Mouse (Mus musculus) lung, embryonic 16.5 days (tissue): Measurements from ENCODE around the gene Pik3cd. TPM values are rescaled to one million over a fixed set of nuclear protein-coding genes. Genes with fewer than 3 reads are reported as not detected.

Source experiments
- ATAC-seq: fragments of 200-750 bp; cut with Nextera tagmentation; 2 replicates; pipeline ENCODE4 v1.8.0; 2017; ENCODE audit warnings: low read depth, mild to moderate bottlenecking, moderate library complexity
- H3K27ac ChIP-seq: fragments of 300-500 bp; sonication (generic); 2 replicates; pipeline ENCODE4 v1.5.1; 2014; ENCODE audit warnings: mild to moderate bottlenecking, control low read depth, low read length
- H3K27me3 ChIP-seq: fragments of 300-500 bp; sonication (generic); 2 replicates; pipeline ENCODE4 v1.6.1; 2014; ENCODE audit warnings: low read depth, low read length, mixed read lengths; ENCODE audit not compliant: control insufficient read depth, insufficient read depth
- H3K36me3 ChIP-seq: fragments of 300-500 bp; sonication (generic); 2 replicates; pipeline ENCODE4 v1.6.1; 2014; ENCODE audit warnings: low read length; ENCODE audit not compliant: control insufficient read depth, insufficient read depth
- H3K4me1 ChIP-seq: fragments of 300-500 bp; sonication (generic); replicated peaks from 2 replicates; pipeline ENCODE4 v1.6.1; 2014; ENCODE audit warnings: low read length, mixed read lengths; ENCODE audit not compliant: control insufficient read depth, insufficient read depth
- H3K4me2 ChIP-seq: fragments of 300-500 bp; sonication (generic); 2 replicates; pipeline ENCODE4 v1.6.1; 2014; ENCODE audit warnings: low read depth, low read length, control low read depth
- H3K4me3 ChIP-seq: fragments of 300-500 bp; sonication (generic); 2 replicates; pipeline ENCODE4 v1.5.1; 2014; ENCODE audit warnings: mild to moderate bottlenecking, low read length, control low read depth
- H3K9ac ChIP-seq: fragments of 300-500 bp; sonication (generic); 2 replicates; pipeline ENCODE4 v1.6.1; 2014; ENCODE audit warnings: low read length, control low read depth
- H3K9me3 ChIP-seq: fragments of 300-500 bp; sonication (generic); 2 replicates; pipeline ENCODE4 v1.6.1; 2016; ENCODE audit warnings: low read length; ENCODE audit not compliant: control insufficient read depth
- WGBS: fragments of 180-500 bp; shearing (Covaris S2); extraction: QIAGEN DNeasy Blood & Tissue Kit; methylation state at CpG from one replicate; pipeline ENCODE4 v1.1.7; 2014; 5-methylcytosine and 5-hydroxymethylcytosine counted together
- polyA plus RNA-seq: library from polyadenylated mRNA; unstranded; fragments of >200 nt; fragmentation: Nextera tagmentation; extraction: Ambion mirVana; gene quantifications from 2 replicates; pipeline ENCODE4 v1.2.1, GENCODE M21; 2015

The Pik3cd gene
- polyA plus RNA-seq, 1 experiment from 2014 or later, result 5.7 TPM

DNA sequence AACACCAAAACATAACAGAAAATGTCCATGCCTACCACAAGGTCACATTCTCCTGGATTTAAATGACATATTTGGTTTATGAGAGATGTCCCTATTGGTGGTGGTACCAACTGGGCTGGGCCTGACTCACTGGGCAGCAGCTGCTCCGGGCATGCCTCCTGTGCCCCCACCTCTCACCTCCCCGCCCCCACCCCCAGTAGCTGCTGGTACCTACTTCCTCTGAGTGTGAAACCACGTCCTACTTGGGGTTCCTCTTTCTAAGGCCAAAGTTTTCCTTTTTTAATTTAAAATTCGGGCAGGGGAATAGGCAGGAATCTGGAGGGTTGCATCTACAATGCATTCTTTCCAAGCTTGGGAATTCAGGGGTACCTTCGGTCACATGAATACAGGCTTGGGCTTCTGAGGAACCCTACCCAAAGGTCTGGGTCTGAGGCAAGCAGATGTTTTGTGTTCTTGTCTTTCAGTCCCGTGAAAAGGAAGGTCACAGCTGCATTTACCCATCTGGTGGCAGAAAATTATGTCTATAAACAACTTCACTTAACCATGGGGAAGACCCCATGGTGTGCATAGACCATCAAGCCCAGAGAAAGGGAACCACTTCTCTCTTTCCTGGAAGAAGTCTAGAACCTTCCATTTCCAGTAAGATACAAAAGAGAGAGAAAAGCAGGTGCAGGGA, 37.2 kb downstream of the Pik3cd start:
- H3K27me3 ChIP-seq, result no peaks in the 10 kb centered on the region
- no peaks in the 10 kb centered on the region for H3K36me3 ChIP-seq
- no peak overlapping the region for H3K4me2 ChIP-seq
- 67% methylated on average over 6 of the region's 6 CpGs for WGBS
- no peak overlapping the region for H3K4me3 ChIP-seq
- H3K9me3 ChIP-seq, result no peaks in the 10 kb centered on the region
- no peak for ATAC-seq
- H3K4me1 ChIP-seq, result no peaks in the 10 kb centered on the region
- no peak overlapping the region for H3K27ac ChIP-seq
- H3K9ac ChIP-seq, result no peak overlapping the region

DNA sequence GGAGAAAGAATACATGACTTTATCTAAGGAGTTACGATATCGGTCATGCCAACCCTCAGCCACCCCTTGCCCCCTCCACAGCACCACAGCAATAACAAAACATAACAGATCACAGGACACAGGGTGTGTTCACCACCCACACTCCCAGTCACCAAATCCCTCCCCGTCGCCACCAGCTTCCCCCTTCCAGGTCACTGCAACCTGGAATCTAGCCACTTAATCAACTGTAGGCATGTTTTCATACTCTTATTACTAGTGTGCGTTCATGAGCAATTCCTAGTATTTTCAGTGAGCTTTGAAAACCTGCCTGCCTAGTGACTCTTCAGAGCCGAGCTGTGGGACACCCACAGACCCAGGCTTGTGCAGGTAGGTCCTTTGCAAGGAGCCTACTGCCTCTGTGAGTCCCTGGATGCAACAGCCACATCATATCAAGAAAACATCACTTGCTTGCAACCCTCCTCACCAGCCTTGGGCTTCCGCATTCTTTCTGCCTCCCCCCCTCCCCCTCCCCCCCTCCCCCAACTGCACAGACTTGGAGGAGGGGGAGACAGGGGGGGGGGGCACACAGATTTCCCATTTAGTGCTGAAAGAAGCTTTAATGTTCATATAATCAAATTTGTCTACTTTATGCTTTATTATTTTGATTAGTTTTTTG, 38.4 kb downstream of the Pik3cd start:
- H3K9me3 ChIP-seq, result no peaks in the 10 kb centered on the region
- no peak for ATAC-seq
- no peak overlapping the region for H3K4me3 ChIP-seq

DNA sequence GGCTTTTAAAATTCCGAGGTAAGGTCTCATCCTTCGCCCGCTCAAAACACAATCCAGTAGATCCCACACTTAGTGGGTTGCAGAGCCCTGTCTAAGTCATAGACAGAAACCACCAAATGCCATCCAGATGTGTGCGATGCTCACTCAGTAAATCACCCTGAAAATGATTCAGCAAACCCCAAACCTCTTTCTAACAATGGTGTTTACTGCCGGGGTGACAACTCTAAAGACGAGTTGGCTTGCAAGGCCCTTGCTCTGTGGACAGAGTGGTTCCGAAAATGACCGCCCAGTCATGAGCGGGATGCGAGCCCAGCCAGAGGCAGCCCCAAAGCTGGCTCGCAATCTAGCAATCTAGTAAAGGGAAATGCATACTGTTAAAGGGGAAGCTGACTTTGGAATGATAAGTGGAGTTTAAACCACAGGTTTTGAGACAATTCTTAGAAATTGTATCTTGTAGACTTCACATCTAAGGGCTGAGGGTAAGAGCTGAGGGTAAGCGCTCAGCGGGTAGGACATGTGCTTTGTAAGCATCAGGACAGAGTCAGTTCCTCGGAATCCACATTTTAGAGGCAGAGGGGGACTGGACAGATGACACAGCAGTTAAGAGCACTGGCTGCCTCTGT, 40.3 kb downstream of the Pik3cd start:
- Histone ChIP-seq H3K27me3 (no peaks in the 10 kb centered on the region), H3K27ac (no peak overlapping the region), H3K4me3 (no peak overlapping the region), H3K9me3 (no peaks in the 10 kb centered on the region), H3K4me2 (no peak overlapping the region), H3K9ac (no peak overlapping the region), H3K4me1 (0 out of 2 replicates have a peak, but pooled peaks cover 2% of the 10 kb centered on the region), H3K36me3 (no peaks in the 10 kb centered on the region)
- WGBS, result 83% methylated on average over 14 of the region's 14 CpGs
- ATAC-seq, result no peak

More for the DNA sequence above, 38.4 kb downstream of the Pik3cd start:
- WGBS, result 53% methylated on average over 7 of the region's 7 CpGs
- Histone ChIP-seq H3K9ac (no peak overlapping the region), H3K4me2 (no peak overlapping the region), H3K4me1 (0 out of 2 replicates have a peak, but pooled peaks cover 2% of the 10 kb centered on the region), H3K36me3 (no peaks in the 10 kb centered on the region), H3K27ac (no peak overlapping the region), H3K27me3 (no peaks in the 10 kb centered on the region)

DNA sequence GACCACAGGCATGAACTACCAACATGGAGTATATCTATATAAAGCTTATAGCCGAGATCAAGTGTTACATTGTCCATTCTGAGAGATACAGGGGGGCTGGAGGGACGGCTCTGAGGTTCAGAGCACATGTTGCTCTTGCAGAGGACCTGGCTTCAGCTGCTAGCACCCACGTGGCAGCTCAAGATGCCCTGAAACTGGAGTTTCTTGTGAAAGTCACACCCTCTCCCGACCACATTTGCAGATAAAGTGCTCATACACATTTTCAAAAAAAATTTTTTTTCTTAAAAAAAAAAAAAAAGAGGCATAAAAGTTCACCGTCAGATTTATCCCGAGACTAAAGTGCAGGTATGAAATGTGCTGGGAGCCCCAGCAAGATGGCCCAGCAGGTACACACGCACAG, 41.8 kb downstream of the Pik3cd start:
- no peak overlapping the region for H3K27ac ChIP-seq
- H3K27me3 ChIP-seq, result no peaks in the 10 kb centered on the region
- no peak overlapping the region for H3K4me3 ChIP-seq
- H3K4me2 ChIP-seq, result no peak overlapping the region
- H3K4me1 ChIP-seq, result 0 out of 2 replicates have a peak, but pooled peaks cover 2% of the 10 kb centered on the region
- no peak for ATAC-seq
- H3K9ac ChIP-seq, result no peak overlapping the region
- WGBS, result 76% methylated on average over 7 of the region's 7 CpGs
- no peaks in the 10 kb centered on the region for H3K9me3 ChIP-seq
- H3K36me3 ChIP-seq, result no peaks in the 10 kb centered on the region

DNA sequence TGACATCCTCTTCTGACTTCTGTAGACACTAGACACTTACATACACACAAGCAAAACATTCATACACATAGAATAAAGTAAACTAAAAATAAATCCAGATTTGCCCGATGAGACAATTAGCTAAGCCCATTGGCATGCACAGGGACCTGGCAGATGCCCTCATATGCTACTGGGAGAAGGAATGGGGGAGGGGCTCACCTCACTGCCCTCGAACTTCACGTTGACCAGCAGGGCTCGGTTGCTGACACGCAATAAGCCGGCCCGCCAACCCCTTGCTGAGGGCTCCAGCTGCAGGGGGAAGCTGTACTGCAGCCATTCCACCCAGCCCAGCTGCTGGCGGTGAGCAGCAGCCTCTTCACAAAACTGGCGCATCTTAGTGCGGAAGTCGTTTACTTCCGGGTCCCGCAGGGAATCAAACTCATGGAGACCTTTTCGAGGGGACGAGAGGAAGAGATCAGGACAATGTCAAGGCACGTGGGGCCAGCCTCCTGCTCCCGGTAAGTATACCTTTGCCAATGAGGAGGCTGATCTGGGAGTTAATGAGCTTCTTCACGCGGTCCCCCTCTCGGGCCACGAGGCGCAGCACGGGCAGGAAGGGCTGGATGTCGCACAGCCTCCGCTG, 42.8 kb downstream of the Pik3cd start:
- Histone ChIP-seq H3K9ac (no peak overlapping the region), H3K4me3 (no peak overlapping the region), H3K27me3 (no peaks in the 10 kb centered on the region), H3K27ac (no peak overlapping the region), H3K4me2 (peak overlapping the region; percentile 27), H3K4me1 (0 out of 2 replicates have a peak, but pooled peaks cover 2% of the 10 kb centered on the region), H3K36me3 (no peaks in the 10 kb centered on the region), H3K9me3 (no peaks in the 10 kb centered on the region)
- ATAC-seq, result no peak
- 63% methylated on average over 25 of the region's 25 CpGs for WGBS

DNA sequence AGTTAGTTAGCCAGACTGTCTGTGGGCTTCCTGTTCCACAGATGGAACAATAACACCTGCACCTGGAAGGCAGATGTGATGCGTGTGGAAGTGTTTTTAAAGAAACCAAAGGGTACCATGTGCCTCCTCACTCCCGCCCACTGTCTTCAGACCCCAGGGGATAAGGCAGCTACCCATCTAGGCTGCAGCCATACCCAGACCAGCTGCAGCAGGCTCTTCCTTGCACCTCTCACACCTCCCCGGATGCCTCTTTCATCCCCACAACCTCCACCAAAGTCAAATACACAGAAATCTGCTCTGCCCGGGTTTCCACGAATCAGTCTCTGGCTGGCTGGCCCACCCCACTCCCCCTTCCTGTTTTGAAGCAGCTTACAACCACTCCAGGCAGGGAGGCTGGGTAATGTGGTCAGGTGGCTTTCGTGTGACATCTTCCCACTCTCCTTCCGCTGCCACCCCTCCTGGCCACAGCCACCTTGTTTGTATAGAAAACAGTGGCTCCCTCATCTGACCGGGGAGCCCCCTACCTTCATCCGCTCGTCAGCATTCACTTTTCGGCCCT, 44.4 kb downstream of the Pik3cd start:
- Histone ChIP-seq H3K9me3 (no peaks in the 10 kb centered on the region), H3K4me2 (no peak overlapping the region), H3K36me3 (no peaks in the 10 kb centered on the region), H3K4me1 (0 out of 2 replicates have a peak, but pooled peaks cover 2% of the 10 kb centered on the region), H3K4me3 (no peak overlapping the region), H3K27me3 (no peaks in the 10 kb centered on the region), H3K27ac (no peak overlapping the region), H3K9ac (no peak overlapping the region)
- ATAC-seq, result no peak
- WGBS, result 56% methylated on average over 11 of the region's 11 CpGs

DNA sequence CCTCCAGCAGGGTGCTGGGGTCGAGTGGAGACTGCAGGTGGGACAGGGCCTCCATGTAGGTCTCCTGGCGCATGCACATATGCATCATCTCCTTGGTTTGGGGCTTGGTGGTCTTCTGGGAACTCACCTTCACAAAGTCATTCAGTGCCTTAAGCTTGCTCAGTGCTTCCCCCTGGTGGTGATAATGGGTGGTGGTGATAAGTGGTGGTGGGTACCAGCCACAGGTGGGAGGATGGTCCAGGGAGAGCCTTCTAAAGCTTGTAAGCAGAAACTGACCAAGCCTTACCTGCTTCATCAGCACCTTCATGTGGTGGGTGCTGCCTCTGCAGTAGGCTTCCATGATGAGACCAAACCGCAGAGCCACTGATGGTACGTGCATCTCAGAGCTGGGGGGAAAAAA, 48.1 kb downstream of the Pik3cd start:
- no peaks in the 10 kb centered on the region for H3K27me3 ChIP-seq
- H3K4me1 ChIP-seq, result no peaks in the 10 kb centered on the region
- WGBS, result 90% methylated on average over 4 of the region's 4 CpGs

DNA sequence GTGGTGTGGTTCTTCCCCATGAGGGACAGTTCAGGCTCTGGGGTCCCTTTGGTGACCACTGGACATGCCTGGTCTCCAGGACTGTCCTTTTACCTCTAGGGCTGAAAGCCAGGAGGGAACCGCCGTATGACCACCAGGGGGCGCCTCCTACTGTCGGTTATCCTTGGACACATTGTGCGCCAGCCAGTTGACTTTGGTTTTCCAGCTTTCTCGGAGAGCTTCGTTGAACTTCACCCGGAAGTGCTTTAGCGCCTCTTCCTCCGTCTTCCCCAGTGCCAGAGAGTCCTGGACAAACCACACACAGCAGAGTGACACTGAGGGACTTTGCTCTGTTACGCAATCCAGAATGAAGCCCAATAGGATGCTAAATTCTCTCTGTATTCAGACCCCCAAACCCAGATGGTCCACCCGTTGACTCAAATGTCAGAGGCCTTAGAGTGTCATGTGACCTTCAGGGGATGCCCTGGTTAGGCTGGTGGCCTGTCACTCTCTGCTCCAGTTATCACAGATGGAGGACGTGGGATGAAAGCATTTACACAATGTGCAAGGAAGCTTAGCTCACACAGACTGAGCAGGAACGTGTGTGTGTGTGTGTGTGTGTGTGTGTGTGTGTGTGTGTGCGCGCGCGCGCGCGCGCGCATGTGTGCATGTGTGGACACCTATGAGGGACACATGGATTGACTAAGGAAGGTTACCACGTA, 51.7 kb downstream of the Pik3cd start:
- WGBS, result 64% methylated on average over 24 of the region's 24 CpGs
- Histone ChIP-seq H3K36me3 (peaks cover 24% of the 10 kb centered on the region), H3K4me3 (no peak overlapping the region), H3K27me3 (no peaks in the 10 kb centered on the region), H3K27ac (no peak overlapping the region), H3K9me3 (no peaks in the 10 kb centered on the region), H3K4me1 (no peaks in the 10 kb centered on the region), H3K4me2 (no peak overlapping the region), H3K9ac (no peak overlapping the region)
- peak; percentile 32; the same call in 1 of the 2 replicates for ATAC-seq

More for the DNA sequence above, 48.1 kb downstream of the Pik3cd start:
- H3K9me3 ChIP-seq, result no peaks in the 10 kb centered on the region
- H3K9ac ChIP-seq, result no peak overlapping the region
- no peak overlapping the region for H3K4me3 ChIP-seq
- H3K36me3 ChIP-seq, result peaks cover 4% of the 10 kb centered on the region; the same call in 1 of the 2 replicates
- H3K4me2 ChIP-seq, result no peak overlapping the region
- no peak overlapping the region for H3K27ac ChIP-seq
- no peak for ATAC-seq
